Mouse (Mus musculus): ENCODE data around the gene Gm10490. TPM values are rescaled to one million over a fixed set of nuclear protein-coding genes. Genes with fewer than 3 reads are reported as not detected.

Gm10490 gene
- total RNA-seq, 2 experiments from 2014 or later: not detected

DNA sequence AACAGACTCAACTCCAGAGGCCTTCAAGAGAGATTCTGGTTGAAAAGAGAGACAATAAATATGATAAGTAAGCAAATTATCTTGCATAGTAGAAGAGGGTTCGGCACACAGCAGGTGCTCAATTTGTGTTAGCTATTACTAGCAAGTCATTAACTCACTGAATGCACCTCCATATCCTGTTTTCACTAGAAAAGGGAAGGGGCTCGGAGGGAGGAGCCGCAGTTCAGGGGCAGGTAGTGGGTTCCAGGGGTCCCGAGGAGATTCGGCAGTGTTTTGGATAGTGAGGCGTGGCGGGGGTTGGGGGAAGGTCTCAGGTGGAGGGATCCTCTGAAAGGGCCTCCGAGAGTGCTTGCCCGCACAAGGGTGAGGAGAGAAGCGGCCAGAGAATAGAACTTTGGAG lies 17.8 kb downstream of the Gm10490 start:
- no peak for DNase-seq

DNA sequence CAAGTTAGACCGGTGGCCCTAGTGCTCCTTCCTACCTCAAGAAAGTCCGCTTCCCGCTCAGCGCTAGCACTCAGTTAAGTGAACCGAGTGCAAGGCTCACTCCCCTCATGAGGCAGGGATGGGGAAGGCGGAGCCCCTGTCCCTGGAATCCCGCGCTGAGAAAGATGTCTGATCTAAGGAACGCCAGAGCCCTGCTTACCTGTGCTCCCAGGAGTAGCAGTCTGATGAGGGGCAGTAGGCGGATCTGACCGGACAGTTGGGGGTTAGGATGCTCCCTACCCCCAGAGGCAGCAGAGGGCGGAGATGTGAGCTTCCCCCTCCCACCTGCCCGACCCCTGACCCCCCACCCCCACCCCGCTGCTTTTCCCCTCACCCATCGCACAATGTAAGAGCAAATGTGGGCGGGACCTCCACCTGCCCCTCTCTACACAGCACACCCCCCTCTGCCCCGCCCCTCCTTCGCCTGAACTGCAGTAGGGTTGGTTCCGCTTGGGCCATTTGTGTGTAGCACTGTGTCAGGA lies 19.0 kb downstream of the Gm10490 start, which contains the start of gene Eras:
Gene Eras, minus strand, starts transcription at position 338 of the 521 bp plus-strand sequence.
- no peak for DNase-seq

- DNase-seq: no peak
Observed at GRCm38 (mm10) chrX:7936874-7937273, 27.5 kb downstream of the Gm10490 start.

DNA sequence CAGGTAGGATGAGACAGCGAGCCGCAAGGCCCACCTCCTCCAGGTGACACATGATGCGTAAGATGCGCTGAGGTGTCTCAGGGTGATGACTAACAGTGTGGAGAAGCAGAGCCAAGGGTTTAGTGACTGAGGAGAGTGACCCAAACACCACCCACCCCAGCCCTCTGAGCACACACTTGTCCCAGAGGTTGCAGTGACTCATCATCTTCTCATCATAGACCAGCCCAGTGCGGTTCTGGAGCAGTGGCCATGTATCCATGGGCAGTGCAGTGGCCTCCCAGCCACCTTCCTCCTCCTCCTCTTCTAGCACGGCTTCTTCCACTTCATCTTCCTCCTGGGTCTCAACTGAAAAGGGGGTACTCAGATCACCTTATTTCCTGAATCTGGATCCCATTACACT lies 28.3 kb downstream of the Gm10490 start:
- no peak for DNase-seq

DNA sequence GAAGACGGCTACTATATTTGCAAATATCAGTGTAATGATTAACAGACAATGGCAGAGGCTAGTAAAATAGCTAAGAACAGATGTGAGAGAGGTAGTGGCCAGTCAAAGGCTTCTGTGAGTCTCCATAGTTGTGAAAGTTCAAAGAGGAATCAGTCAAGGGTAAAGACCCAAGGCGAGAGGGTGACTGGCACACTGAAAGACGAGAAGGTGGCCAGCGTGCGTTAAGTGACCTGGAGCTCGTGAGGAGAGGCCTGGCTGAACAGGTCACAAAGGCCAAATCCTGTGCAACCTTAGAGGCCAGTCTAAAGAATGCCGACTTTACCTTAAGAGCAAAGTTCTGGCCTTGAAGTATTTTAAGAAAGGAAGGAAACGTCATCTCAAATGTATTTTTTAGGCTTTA lies 36.3 kb downstream of the Gm10490 start:
- no peak for DNase-seq

DNA sequence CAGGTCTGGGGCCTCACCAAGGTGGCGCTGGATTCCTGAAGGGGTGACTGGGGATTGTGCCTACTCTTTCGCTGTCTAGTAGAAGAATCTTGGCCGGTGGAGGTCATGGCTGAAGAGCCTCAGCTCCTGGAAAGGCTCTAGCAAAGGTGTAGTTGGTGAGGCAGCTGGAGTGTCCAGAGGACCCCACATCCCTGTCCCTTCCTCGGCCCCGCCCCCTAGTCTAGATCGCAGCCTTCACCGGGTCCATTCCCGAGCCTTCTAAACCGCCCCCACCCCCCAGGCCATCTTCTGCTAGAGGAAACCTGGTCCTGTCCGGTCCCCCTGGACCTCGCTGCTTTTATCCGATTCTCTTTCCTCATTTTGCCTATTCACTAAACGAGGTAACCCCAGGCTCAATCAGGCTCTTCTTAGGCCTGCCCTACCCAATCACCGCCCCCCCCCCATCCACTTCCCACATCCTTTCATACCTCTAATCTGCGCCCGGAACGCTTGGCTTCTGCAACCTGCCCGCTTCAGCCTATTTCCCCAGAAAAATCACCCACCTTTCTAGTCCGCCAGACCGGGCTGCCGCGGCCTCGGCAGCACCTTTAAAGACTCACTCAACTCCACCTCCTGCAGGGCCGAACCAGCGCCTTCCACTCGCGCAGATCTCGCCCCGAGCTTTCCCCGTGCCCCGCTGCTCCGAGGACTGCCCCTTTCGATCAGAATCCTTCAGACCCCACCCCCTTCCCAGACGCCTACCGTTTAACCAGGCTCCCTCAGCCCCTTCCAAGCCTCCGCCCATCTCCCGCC lies 38.0 kb downstream of the Gm10490 start, which contains the start of gene Hdac6:
Gene Hdac6, minus strand, starts transcription at position 782 of the 792 bp plus-strand sequence.
- DNase-seq: peak; percentile 9

- DNase-seq: peak; percentile 91
Observed at GRCm38 (mm10) chrX:7947900-7948492, 38.7 kb downstream of the Gm10490 start.

DNA sequence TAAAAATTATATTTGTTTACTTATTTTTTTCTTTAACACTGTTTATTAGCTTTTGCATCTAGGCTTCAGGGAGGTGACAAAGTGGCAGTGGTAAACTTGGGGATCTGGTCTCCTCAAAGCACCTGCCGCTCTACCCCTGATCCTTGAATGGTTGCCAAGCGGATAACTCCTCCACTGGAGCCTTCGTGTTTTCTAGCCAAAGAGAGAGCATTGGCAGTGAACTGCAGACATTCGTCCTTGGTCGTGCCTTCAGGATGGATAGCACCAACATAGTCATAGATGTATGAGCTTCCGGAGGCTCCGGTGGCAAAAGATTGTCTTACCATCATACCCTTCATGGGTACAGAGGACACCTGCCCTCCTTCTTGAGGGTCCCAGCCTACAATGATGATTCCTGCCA lies 40.7 kb downstream of the Gm10490 start:
- peak; percentile 31 for DNase-seq

- DNase-seq: no peak
Observed at GRCm38 (mm10) chrX:7958868-7959267, 49.5 kb downstream of the Gm10490 start.

Other genes starting within 250 kb of the Gm10490 start
- gene Plp2, start 238.2 kb upstream of the Gm10490 start, total RNA-seq (2021): 10 to 100 TPM; 71.5 to 72.6 TPM
- 1 to 10 TPM; 5.3 to 5.8 TPM for gene Magix, start 228.3 kb upstream of the Gm10490 start, total RNA-seq (2021)
- gene Gpkow, start 212.4 kb upstream of the Gm10490 start, total RNA-seq (2021): 10 to 100 TPM; 38.0 to 40.1 TPM
- gene Wdr45, start 195.2 kb upstream of the Gm10490 start, total RNA-seq (2021): 10 to 100 TPM; 57.2 to 57.5 TPM
- not detected for gene Gm45208, start 187.3 kb upstream of the Gm10490 start, total RNA-seq (2021)
- 10 to 100 TPM; 12.3 to 13.9 TPM for gene Praf2, start 181.1 kb upstream of the Gm10490 start, total RNA-seq (2021)
- gene Ccdc120, start 158.6 kb upstream of the Gm10490 start, total RNA-seq (2021): 1 to 10 TPM; 5.2 to 6.9 TPM
- gene Tfe3, start 147.0 kb upstream of the Gm10490 start, total RNA-seq (2021): 10 to 100 TPM; 35.7 to 39.3 TPM
- 10 to 100 TPM; 34.2 to 48.2 TPM for gene Gripap1, start 119.8 kb upstream of the Gm10490 start, total RNA-seq (2021)
- gene Kcnd1, start 87.3 kb upstream of the Gm10490 start, total RNA-seq (2021): 1 to 10 TPM; 1.2 to 2.1 TPM
- 10 to 100 TPM; 49.6 to 54.7 TPM for gene Otud5, start 68.2 kb upstream of the Gm10490 start, total RNA-seq (2021)
- 1 to 10 TPM; 6.2 to 9.2 TPM for gene Pim2, start 31.3 kb upstream of the Gm10490 start, total RNA-seq (2021)
- gene Slc35a2, start 25.5 kb upstream of the Gm10490 start, total RNA-seq (2021): 10 to 100 TPM; 23.2 to 27.0 TPM
- gene Pqbp1, start 10.3 kb upstream of the Gm10490 start, total RNA-seq (2021): 10 to 100 TPM; 66.3 to 79.2 TPM
- 10 to 100 TPM; 88.3 to 94.3 TPM for gene Timm17b, start 10.2 kb upstream of the Gm10490 start, total RNA-seq (2021)
- not detected for gene Gm10491, start 1.7 kb upstream of the Gm10490 start, total RNA-seq (2021)
- gene Pcsk1n, start 10.3 kb downstream of the Gm10490 start, total RNA-seq (2021): 10 to 100 TPM; 37.3 to 41.2 TPM
- gene Eras, start 19.1 kb downstream of the Gm10490 start, total RNA-seq (2021): not detected
- 10 to 100 TPM; 17.9 to 19.2 TPM for gene Hdac6, start 38.3 kb downstream of the Gm10490 start, total RNA-seq (2021)
- gene Gata1, start 68.5 kb downstream of the Gm10490 start, total RNA-seq (2021): 1 to 10 TPM; 1.2 to 2.5 TPM
- gene Glod5, start 109.0 kb downstream of the Gm10490 start, total RNA-seq (2021): under 1 TPM in 1 of 2 experiments, not detected in 1; 0.84 TPM
- 10 to 100 TPM; 14.6 to 18.7 TPM for gene Suv39h1, start 165.2 kb downstream of the Gm10490 start, total RNA-seq (2021)
- gene Was, start 181.0 kb downstream of the Gm10490 start, total RNA-seq (2021): 1 to 10 TPM; 3.8 to 4.5 TPM
- 10 to 100 TPM; 40.7 to 54.9 TPM for gene Wdr13, start 223.3 kb downstream of the Gm10490 start, total RNA-seq (2021)
- 100 to 1,000 TPM; 312 to 347 TPM for gene Rbm3, start 236.3 kb downstream of the Gm10490 start, total RNA-seq (2021)